Mouse (Mus musculus) cerebellum, postnatal 4 days (tissue): ENCODE data around the gene Spata20.

Experiments used
- DNase-seq, 2 experiments: peaks; one replicate each; pipeline ENCODE4 v3.0.0; 2022; ENCODE audit warnings: low spot score in 2 of 2, mixed read lengths in 1 of 2

Spata20 gene

GRCm38 (mm10) chr11:94454756-94455155 is 31.2 kb downstream of the Spata20 start:
- DNase-seq, result no peak

- DNase-seq, result no peak
Measured at GRCm38 (mm10) chr11:94451091-94451773, 34.7 kb downstream of the Spata20 start.

GRCm38 (mm10) chr11:94449886-94450285 is 36.1 kb downstream of the Spata20 start:
- no peak for DNase-seq

GRCm38 (mm10) chr11:94449239-94449638 is 36.7 kb downstream of the Spata20 start:
- DNase-seq, result no peak

GRCm38 (mm10) chr11:94447017-94447416 is 39.0 kb downstream of the Spata20 start:
- no peak for DNase-seq

- DNase-seq, result no peak
Measured at GRCm38 (mm10) chr11:94445300-94445699, 40.7 kb downstream of the Spata20 start.

GRCm38 (mm10) chr11:94444829-94445228 is 41.1 kb downstream of the Spata20 start:
- no peak for DNase-seq

GRCm38 (mm10) chr11:94441752-94442151 is 44.2 kb downstream of the Spata20 start:
- DNase-seq, result no peak

- DNase-seq, result no peak
Measured at GRCm38 (mm10) chr11:94441122-94441521, 44.9 kb downstream of the Spata20 start.

GRCm38 (mm10) chr11:94440421-94440820 is 45.6 kb downstream of the Spata20 start:
- DNase-seq, result no peak

GRCm38 (mm10) chr11:94429011-94429651 is 56.8 kb downstream of the Spata20 start:
- no peak for DNase-seq
